Mouse (Mus musculus): Measurements from ENCODE around the gene Fam78b.
A peak's percentile ranks its signal among the peaks of the same experiment; 100 is the strongest.

The Fam78b gene

DNA sequence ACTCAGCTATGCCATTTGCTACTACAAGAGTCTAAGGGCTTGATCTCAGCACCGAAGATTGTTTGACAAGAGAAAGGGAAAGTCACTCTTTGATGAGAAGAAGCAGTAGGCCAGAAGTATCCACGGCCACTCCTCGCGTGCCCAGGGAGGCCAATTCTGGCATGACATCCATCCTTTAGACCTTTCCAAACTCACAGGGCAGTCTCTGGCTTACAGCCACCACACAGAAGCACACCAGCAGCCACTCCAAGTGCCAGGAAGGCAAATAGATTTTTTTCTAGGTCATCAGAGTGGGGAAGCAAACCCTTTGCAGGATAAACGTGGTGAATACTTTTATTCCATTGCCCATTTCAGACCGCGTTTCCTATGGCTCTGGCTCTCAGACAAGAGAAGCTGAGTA is 97.5 kb downstream of the Fam78b start:
- no peak for DNase-seq

DNA sequence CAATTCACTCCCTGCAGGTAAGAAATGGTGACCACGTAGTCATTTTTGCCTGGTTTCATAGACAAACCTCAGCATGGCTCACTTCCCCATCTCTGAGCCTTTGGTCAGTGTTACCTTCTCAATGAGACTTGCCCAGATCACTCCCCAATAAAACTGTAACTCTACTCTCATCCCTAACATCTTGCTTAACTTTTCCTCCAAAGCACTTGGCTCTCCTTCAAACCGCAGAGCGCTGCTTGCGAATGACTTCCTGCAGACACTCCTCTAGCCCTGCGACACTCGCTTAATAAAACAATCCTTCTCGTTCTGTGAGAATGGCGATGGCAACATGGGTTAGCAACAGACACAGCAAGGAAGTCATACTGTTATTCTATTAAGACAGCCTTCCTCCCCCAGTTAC is 100.8 kb downstream of the Fam78b start:
- peak; percentile 15 for DNase-seq

DNA sequence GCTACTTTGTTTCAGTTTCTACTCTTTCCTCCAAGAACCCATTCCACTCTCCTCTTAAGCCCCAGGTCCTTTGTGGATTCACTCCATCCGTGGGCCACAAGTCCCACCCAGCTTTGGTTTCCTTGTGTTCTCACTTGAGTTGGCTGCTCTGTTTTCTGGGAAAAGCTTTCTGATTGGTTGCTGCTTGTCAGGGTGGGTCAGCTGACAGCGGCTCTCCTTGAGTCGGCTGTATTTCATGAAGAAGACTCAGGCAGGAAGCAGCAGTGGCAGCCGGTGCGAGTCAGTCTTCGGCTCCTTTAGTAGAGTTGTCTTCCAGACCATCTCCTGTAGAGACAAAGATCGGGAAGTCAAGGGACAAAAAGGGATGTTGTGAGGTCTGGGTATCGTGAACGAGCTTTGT is 101.3 kb downstream of the Fam78b start:
- no peak for DNase-seq

DNA sequence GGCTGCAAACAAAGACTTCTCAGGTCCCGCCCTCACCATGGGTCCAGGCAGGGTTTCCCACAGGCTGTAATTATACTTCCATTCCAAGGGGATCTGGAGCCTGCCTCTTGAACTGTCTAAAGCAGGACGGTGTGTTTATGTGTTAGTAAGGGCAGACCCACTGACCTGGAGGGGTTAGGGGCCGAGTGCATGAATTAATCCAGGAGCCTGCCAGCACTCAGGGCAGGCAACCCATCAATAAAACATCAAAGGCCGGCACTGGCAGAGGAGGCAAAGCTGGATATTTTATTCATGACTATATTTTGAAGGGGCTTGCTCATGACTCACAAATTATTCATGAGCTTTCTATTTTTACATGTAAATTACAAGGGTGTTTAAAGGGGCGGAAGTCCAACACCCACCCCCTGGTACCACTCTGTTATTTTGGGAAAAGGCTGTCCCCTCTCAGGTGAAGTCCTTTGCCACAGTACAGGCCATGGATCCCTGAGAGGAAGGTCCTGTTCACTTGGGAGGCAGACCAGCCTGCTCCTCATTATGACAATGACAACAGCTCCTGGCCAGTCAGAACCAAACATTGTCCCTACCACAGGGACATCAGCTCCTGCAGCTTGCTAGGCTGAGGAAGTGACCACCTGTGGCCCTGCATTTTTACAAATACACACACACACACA is 103.9 kb downstream of the Fam78b start:
- DNase-seq, result no peak

DNA sequence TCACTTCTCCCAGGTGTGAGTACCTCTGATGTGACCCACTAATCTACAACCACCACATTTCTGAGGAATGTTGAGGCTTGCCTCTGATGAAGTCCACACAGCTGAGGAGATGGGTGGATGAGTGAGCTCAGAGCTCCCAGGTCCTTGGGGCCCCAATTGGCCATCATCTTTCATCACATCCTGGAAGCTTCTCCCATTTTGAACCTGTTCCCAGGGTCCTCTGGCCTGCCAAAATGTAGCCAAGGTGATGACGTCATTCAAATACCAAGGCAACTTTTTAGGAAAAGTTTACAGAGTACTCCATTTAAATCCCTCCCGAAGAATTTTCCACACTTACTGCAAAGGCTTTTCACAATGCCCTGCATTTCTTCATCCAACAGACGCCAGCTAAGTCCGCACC is 104.7 kb downstream of the Fam78b start:
- DNase-seq, result no peak

DNA sequence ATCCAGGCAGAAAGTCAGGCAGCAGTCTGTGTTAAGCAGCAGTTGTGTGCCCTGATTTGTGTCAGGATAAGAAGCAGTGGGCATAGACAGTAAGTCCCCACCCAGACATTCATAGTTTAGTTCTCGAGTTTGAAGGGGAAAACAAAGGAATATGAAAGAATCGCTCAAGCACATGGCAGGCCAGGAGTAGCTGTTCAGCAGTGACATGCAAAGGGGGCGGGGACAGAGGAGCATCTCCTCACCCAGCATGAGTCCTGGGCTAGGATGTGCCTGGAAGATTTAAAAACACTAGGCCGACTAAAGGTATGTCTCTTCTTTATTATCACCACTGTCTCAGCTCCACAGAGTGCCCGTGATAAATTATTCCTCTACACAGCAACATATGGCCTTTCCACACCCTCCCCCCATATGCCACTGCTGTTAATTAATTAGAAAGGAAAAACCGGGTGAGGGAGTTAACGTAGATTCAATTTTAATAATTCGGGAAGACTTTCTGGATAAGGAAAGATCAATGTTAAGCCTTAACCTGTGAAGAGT is 107.8 kb downstream of the Fam78b start:
- DNase-seq, result no peak

DNA sequence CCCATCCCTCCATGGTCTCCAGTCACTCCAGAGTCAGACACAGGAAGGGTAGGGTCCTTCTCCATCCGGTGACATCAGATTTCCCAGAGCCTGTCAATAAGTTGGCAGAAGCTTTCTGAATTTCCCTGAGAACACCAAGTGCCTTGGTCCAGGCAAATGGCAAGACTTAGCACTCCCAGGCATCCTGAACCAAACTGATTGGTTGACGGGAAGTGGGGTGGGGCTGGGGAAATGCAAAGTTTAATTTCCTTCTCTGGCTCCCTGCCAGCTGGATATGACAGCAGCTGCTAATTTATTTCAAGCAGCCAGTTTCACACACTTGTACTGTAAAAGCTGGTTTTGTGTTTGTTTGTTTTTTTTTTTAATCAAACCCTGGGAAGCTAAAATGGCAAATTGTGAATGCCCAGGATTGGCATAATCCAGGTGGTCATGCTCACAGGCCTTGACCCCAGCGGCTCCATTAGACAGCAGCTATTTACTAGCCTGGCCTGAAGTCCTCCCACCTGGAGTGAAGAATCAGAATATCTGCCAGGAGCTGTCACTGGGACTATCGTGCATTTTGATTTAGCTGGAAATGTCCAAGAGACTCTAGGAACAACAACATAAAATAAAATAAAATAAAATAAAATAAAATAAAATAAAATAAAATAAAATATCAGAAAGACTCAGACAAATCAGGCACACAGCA is 113.3 kb downstream of the Fam78b start:
- peak; percentile 43 for DNase-seq

DNA sequence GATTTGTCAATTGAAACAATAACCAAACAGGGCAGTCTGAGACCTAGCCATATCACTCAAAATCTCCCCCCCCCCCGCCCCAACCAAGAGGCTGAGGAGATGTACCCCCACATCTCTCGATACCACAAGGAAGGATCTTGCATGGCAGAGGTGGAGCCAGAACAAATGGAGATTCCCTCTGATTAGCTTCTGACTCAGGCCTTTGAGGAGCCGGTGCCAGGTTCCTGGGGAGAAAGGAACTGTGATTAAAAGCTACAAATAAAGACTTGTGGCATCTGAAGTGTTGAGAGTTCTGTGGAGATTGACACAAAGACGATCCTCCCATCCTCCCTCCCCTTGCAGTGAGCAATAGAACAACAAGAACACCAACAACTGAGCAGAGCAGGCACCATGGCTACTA is 113.9 kb downstream of the Fam78b start:
- DNase-seq, result no peak

DNA sequence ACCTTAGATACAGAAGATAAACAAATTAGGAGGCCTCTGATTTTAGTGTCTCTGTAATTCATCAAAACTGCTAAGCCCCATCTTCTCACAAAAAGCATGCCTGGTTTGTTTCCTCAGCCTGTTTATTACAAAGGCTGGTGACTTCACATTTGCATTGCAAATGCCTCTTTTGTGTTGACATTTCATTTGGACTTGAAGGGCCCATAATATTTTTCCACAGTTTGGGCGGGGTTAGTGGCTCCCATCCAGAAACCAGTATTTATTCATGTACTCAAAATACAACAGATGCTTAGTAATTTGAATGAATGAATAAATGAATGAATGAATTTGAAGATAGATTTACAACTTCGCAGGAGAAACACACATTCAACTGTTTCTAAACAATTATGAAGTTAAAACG is 115.5 kb downstream of the Fam78b start:
- no peak for DNase-seq

DNA sequence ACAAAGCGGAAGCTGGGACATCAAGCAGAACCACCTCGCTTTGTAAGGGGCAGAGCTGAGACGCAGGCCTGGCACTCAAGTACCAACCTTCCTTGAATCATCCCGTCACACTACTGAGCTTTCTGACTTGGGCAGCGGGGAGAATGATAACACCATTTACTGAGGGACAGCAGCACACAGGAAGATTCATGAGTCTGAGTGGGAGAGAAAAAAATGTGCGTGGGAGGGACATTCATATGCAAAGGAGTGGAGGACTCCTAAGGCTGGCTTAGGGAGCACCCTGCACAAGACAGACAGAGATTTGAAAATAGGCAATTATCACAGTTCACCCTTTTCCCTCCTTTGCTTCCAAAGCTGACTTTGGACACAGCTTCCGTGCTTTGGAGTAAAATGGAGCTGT is 117.8 kb downstream of the Fam78b start:
- DNase-seq, result no peak

DNA sequence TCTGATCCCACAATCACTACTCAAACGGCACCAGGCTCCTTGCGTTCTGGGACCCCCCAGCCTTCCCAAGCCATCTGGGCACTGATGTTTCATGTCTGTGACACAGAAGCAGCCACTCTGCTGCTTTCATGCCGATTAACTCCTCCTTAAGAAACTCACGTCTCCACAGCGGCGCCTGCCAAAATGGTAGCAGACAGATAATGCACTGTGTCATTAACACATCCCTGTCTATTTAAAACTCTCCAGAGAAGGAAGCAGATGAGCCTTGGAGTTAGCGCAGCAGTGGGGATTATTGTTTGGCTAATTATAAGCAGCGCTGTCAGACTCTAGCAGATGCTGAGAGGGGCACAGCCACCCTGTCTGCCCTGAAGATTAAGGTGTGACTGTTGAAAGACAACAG is 118.2 kb downstream of the Fam78b start:
- no peak for DNase-seq

DNA sequence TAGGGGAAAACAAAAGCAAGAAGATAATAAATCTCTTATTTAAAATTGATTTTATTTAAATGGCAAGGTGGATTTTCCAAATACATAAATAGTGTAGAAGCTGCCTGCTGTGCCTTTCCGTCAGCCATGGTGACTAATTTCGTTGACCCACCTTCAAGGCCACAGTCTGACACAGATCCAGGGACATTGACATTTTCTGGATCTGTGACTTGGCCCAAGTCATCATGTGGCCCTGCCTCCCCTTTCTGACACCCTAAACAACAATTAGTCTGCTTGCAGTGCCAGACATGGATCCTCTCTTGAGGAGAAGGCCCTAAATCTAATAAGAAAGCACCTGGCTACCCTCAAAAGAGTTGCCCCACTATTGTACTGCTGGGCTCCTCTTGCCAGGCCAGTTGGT is 121.2 kb downstream of the Fam78b start:
- no peak for DNase-seq

DNA sequence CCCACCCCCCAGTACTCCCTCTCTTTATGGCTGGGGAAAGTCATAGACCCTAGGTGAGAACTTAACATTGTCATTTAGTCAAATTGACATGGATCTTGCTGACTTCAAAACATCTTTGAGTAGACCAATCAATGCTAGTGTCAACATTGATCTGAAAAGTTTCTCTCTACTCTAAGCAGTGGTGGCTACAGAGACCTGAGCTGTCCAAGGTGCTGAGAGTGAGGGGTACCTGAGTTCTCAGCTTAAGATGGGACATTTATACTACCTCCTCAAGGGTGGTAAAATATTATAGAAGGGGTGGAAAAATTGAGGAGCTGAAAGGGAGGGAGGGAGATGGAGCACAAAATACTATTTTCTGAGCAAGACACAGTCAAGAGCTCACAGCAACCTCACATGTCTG is 122.3 kb downstream of the Fam78b start:
- no peak for DNase-seq

DNA sequence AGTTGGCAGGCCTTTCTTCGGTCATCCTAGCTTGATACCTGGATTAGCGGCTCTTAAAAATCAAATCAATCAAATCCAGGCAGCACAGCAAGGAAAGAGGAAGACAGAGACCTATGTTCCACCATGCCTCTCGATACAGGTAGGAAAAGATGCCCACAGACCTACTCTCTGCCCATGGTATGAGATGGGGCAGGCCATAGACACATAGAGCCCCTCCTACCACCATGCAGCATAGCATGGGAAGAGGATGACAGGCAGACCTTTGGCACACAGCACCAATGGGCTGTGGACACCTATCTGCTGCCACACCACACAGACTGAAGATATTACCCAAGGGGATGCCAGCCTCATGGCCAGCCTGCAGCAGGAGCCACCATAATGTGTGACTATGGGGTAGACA is 124.7 kb downstream of the Fam78b start:
- DNase-seq, result no peak

DNA sequence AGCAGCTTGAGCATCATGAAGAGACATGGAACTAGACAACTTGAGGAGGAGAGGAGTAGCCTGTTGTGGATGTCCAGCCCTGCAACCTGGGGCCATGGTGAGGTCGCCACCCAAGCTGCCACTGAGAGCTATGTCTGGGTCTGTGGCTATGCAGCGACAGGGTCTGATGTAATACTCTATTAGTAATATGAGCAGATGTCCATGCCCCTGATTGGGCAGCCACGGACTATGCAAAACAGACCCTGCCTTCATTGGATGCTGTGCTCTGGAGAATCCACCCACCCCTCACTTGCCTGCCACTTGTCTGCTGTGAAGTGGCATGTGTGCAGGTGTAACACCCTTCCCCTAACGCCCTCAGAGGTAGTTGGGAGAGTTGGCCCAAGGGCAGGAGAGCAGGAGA is 125.1 kb downstream of the Fam78b start:
- DNase-seq, result no peak

DNA sequence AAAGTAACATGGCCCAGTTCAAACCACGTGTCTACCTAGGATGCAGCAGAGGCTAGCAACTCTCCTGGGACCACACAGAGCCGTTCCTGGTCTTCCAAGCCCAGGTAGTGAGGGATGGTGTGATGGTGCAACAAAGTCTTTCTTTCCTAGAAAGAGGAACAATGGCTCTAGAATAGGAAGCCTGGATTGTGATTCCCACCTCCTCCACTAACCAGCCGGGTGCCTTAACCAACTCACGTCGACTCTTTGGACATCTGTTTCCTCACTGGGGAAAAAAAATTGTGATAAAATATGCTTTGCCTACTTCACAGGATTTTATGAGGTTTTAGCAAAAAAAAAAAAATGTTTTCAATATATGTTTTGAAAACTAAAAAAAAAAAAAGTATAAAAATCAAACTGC is 134.5 kb downstream of the Fam78b start:
- no peak for DNase-seq
